Mouse (Mus musculus) CD4-positive, CD25-positive, alpha-beta regulatory T cell, adult 2 months (primary cell): ENCODE measurements at regions not wholly inside any gene's neighbourhood (a gene's known extent, or its start where the extent isn't known, plus 50 kb on each side); places are given as distances from the start of the nearest gene placed in this dataset.

Experiments used
- DNase-seq: peaks from one replicate; pipeline ENCODE4 v3.0.0-alpha.2; 2012; ENCODE audit warnings: low read depth, low spot score

DNA sequence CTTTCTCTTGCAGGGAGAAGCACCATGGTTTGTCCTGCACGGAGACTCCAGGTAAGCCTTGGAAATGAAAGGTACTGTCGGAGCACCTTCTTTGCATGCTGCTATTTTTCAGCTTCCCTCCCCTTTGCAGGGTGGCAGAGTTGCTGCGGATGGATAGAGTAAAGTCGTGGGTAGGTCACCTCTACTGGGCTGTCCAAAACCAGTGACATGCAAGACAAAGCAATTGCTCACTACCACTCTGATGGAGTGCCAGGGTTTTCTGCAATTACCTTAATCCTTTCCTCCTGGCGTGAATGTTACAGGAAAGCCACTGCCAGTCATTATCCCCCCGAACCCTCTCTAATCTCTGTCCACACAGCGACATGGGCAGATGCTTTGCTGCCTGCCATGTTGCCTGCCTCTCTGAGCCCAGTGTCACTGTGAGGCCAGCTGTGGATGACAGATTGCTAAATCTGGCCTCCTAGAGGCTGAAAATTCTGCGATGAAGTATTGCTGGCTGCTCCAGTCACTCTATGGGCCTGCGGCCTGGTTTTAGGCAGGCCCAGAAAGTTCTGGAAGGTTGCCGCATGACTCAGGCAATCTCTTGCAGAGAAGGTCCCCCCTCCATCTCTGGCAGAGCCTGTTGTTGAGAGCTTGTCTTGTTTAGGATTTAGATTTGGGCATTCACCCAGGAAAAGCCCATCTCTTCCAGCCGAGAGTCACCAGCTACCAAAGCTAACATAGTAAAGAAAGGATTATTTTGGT is 54.1 kb upstream of the Sod3 start:
- no peak for DNase-seq

DNA sequence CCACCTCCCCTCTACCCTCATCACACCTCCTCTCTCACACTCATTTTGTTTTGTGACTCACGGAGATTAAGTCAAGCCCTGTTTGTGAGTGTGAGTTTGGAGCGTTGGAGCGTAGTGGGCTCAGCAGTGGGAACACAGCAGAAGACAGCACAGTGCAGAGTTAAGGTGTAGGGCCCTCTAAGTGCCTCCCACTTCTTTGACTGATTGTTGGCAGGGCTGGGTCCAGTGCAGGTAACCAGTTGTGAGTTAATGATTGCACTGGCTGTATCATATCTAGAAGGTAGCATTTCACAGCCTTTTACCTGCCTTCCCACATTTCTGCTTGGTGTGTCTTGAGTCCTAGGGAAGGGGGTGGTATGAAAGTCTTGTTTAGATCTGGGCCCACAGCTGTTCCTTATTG is 67.3 kb upstream of the Sod3 start:
- DNase-seq: no peak

DNA sequence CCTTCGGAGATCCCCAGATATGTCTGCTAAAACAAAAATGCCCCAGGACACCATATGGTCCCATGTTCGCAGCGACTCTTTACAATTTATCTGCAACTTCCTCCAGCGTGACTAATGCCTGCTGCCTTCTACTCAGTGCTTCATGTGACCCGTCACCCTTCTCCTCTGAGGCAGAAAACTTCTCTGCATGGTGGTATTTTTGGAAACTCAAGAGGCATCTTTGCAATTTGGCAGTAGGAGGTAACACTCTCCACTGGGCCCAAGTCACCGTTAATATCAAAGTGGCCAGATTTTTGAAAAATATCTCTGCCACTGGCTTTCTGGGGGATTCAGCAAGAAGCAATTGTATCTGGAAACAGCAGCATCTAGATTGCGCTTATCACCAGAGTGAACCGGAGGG is 69.1 kb upstream of the Sod3 start:
- no peak for DNase-seq

DNA sequence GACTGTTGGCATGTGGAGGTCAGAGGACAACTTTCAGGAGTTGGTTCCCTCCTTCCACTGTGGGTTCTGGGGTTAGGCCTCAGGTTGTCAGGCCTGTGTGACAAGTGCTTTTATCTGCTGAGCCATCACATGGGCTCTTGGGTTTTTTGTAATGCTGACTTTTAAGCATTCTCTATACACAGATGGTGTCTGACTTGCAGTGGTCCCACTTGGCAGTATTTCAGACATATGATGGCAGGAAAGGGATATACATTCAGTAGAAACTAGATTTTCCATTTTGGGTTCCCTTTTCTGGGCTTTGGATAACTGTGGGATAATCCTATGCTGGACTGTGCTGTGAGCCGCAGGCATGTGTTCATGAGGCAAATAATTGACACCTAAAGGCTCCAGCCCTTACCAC is 75.3 kb upstream of the Sod3 start:
- DNase-seq: no peak

DNA sequence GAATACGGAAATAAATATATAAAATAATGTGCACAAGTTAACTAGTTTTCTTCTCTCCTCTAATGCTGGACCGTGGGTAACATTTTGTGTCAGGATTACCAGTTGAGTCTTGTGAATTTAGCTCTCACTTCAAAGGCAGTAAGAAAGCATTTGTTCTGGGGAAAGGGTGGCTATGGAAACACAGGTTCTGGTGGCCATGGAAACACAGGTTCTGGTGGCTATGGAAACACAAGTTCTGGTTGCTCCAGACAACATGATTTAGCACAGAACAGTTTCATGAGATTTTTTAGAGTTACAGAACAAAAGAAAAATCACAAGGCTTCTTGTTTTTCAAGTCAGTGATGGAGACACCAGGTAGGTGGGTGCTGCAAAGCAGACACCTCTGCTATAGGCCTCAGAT is 82.7 kb upstream of the Sod3 start:
- no peak for DNase-seq

DNA sequence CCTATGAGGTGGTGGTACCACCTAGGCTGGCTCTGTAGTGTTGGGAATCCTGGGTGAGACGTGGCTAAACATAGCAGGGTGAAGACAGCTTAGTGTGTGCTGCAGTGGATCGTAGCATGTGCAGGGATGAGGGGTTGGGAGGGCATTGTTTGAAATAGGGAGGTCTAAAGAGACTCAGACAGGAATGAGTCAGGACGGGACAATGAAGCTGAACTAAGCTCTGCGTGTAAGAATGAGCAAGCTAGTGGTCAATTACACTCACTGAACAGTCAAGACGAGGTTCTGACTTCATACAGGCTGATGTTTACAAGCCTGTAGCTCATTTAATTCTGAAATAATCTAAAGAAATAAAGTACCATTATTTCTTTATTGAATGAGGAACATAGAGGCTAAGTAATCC is 85.5 kb upstream of the Sod3 start:
- no peak for DNase-seq

DNA sequence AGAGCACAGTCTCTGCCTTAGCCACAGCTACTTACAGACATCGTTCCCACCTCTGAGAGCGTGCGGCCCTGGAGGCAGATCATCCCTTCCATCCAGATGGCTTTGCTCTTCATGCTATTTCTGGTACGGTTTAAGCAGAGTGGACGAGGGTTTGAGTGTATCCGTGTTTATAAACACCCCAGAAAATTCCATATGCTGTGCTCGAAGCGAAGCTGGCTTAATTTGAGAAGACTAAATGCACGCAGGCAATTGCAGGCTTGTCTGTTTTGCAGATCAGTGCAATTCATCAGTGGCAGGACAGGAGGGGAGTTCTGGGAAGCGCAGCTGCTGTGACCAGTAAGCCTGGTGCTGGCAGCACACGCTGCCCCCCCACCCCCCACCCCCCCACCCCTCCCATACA is 72.9 kb upstream of the Dhx15 start:
- DNase-seq: no peak

DNA sequence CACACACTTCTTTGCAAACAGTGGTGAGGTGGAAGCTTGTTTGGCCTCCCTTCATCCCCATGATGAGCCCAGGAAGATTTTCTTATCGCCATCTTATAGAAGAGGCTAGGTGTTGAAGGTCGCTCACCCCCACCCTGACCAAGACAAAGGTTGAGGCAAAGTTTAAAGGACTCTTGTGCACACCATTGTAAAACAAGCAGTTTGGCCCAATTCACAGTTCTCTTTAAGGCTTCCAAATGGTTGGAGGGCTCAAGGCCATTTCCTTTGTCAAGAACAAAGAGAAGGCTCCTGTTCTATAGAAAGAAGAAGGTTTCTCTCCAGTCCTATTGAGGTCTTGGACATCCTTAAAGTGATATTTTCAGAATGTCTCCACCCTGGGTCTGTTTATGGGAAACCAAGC is 67.8 kb upstream of the Dhx15 start:
- DNase-seq: no peak

DNA sequence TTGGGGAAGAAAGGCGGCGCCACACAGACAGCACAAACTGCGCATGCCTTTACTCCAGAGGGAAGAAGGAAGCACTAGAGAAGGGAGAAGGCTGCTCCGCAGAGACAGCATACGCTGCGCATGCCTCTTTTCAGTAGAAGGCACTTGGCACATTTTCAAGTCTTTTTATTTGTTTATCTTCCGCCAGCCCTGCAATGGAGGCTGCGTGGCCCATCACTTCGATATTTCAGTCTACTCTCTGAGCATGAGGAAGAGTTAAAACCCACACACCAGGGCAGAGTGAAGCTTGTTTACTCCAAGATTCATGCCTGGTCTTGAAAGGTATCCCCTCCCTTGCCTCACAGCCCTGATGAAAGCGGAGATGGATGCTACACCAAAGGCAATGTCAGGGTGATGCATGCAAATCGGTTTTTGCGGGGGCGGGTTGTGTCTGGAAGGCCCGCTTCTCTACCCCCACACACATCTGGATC is 64.3 kb upstream of the Dhx15 start:
- no peak for DNase-seq

DNA sequence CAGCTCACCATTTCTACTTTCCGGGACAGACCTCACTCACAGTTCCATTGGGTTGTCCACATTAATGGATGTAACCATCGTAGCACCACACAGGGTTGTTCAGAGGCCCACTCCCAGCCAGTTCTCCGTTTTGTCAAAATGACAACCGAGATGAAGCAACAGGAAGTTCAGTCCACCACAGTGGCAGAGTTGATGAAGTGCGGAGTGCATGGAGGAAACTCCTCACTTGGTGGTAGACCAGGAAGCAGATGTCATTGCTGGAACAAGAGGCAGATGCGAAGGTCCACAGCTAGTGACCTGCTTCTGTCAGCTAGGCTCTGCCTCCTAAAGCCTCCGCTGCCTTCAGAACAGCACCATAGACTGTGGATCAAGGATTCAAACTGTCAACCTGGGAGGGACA is 59.5 kb upstream of the Dhx15 start:
- DNase-seq: no peak

DNA sequence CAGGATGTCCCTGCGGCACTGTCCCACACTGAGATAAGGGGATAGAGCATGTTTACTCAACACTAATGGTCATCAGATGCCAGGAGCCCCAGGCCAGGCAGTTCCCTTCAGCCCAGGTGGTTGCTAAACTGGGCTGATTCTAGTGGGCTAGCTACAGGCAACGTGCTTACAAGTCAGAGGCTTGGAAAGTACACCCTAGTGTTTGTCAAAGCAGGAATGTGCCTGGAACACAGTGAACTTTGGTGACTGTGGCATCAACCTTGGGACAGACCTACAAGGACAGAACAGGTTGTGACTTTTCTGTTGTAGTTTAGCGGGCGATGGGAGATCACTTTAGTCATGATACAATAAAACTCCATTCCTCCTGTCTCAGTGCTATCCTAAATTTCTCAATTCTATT is 53.6 kb upstream of the Dhx15 start:
- DNase-seq: no peak

DNA sequence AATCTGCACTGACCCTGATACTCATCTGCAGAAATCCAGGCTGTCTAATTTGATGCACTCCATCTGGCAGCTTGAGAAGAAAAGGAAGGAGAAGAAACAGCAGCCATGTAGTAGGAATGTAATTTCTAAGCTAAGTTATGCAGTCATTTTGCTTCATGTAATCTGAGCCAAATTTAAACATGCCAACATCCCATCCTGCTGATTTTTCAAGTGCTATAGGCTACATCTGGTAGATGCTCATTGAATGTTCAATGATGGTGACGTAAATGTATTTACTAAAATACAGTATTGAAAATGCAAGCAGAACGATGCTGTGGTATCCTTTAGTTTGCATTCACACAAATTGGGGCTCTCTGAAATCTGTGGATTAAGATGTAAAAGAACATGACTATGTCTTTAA is 52.1 kb upstream of the Dhx15 start:
- DNase-seq: no peak

DNA sequence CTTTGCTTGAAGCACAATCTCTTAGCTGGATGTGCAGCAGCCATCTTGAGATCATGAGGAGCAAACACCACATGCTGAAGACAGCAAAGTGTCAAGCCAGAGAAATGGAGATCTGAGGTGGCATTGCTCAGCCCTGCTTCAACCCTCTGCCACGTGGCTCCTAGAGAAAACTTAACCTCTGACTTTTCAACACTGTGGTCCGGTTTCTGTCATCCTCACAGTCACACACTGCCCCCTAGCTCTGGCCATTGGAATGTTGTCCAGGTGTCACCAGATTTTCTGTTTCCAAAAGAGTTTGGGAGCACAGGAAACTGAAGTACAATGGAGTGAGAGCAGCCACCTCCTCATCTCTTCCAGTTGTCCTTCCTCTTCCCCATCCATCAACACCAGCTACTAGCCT is 50.2 kb upstream of the Dhx15 start:
- DNase-seq: peak; percentile 39
